Mouse (Mus musculus): ENCODE data around the gene Pla2g15. TPM values are rescaled to one million over a fixed set of nuclear protein-coding genes. Genes with fewer than 3 reads are reported as not detected.
A peak's percentile ranks its signal among the peaks of the same experiment; 100 is the strongest.

The Pla2g15 gene
- polyA plus RNA-seq, 1 experiment from 2014 or later = 7.8 TPM

- Histone ChIP-seq H3K4me1 (replicated peaks) (peaks cover 12% of the 10 kb centered on the region), H3K27ac (replicated peaks) (no peak overlapping the region), H3K4me2 (no peak overlapping the region), H3K9ac (no peak overlapping the region), H3K4me3 (replicated peaks) (no peak overlapping the region), H3K27me3 (no peaks in the 10 kb centered on the region), H3K36me3 (replicated peaks) (peaks cover 58% of the 10 kb centered on the region), H3K9me3 (replicated peaks) (no peaks in the 10 kb centered on the region)
- ATAC-seq (ENCODE audit: insufficient read depth) = peak; percentile 7; the same call in 1 of the 2 replicates
- WGBS (ENCODE audit: insufficient replicate concordance) = 52% methylated on average over 3 of the region's 3 CpGs
Measured at GRCm38 (mm10) chr8:106127054-106127453, 23.1 kb upstream of the Pla2g15 start.

DNA sequence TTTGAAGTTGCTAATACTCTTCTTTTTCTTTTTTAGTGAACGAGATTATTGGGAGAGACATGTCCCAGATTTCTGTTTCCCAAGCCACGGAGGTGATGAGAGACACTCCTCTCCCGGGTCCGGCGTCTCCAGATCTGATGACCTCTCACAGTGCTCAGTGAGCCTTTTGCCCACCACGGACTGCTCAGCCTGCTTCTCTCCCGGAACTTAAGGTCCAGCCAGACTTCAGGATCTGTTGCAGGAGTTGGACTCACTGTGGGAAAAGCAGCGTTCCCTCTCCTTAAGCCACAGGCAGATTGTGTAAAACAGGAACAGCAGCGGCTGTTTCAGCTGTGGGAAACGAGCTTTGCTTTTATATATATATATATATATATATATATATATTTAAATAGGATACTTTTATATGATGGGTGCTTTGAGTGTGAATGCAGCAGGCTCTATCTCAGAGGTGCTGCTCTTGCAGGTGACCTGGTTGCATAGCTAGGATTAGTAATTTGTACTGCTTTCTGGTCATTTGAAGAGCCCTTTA is 22.3 kb upstream of the Pla2g15 start:
- peaks cover 66% of the 10 kb centered on the region for H3K36me3 ChIP-seq (replicated peaks)
- peaks cover 12% of the 10 kb centered on the region for H3K4me1 ChIP-seq (replicated peaks)
- 82% methylated on average over 10 of the region's 10 CpGs for WGBS (ENCODE audit: insufficient replicate concordance)
- no peak for ATAC-seq (ENCODE audit: insufficient read depth)
- no peaks in the 10 kb centered on the region for H3K9me3 ChIP-seq (replicated peaks)
- H3K27me3 ChIP-seq = no peaks in the 10 kb centered on the region
- H3K27ac ChIP-seq (replicated peaks) = no peak overlapping the region
- no peak overlapping the region for H3K4me3 ChIP-seq (replicated peaks)
- H3K4me2 ChIP-seq = no peak overlapping the region
- no peak overlapping the region for H3K9ac ChIP-seq

GRCm38 (mm10) chr8:106129232-106129930 is 20.8 kb upstream of the Pla2g15 start:
- Histone ChIP-seq H3K4me1 (replicated peaks) (peaks cover 13% of the 10 kb centered on the region), H3K4me2 (no peak overlapping the region), H3K27ac (replicated peaks) (no peak overlapping the region), H3K27me3 (peaks cover 13% of the 10 kb centered on the region), H3K9ac (no peak overlapping the region), H3K36me3 (replicated peaks) (peaks cover 64% of the 10 kb centered on the region), H3K4me3 (replicated peaks) (no peak overlapping the region), H3K9me3 (replicated peaks) (no peaks in the 10 kb centered on the region)
- no peak for ATAC-seq (ENCODE audit: insufficient read depth)

- WGBS (ENCODE audit: insufficient replicate concordance) = 66% methylated on average over 2 of the region's 2 CpGs
- no peak overlapping the region for H3K27ac ChIP-seq (replicated peaks)
- H3K27me3 ChIP-seq = peaks cover 19% of the 10 kb centered on the region
- peaks cover 20% of the 10 kb centered on the region for H3K4me1 ChIP-seq (replicated peaks)
- H3K36me3 ChIP-seq (replicated peaks) = peaks cover 64% of the 10 kb centered on the region
- H3K9ac ChIP-seq = no peak overlapping the region
- no peaks in the 10 kb centered on the region for H3K9me3 ChIP-seq (replicated peaks)
- H3K4me3 ChIP-seq (replicated peaks) = no peak overlapping the region
- H3K4me2 ChIP-seq = no peak overlapping the region
- no peak for ATAC-seq (ENCODE audit: insufficient read depth)
Measured at GRCm38 (mm10) chr8:106129997-106130396, 20.2 kb upstream of the Pla2g15 start.

DNA sequence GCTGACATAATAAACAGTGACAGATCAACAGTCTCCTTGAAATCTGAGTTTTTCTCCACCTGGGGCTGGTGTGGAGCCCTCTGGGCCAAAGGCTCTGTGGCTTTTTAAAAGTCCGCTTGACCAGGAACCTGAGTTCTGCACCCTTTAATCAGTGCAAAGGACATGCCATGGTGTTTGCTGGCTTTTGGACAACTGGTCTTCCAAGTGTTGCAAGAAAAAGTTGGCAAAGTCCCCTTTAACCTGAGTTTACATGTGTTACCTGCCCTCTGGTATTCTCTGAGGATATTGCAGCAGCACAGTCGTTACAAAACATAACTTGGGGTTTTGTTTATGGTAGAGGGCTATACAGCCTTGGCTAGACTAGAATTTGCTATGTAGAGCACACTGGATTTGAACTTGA is 19.7 kb upstream of the Pla2g15 start:
- 58% methylated on average over 2 of the region's 2 CpGs for WGBS (ENCODE audit: insufficient replicate concordance)
- peaks cover 64% of the 10 kb centered on the region for H3K36me3 ChIP-seq (replicated peaks)
- H3K9ac ChIP-seq = no peak overlapping the region
- H3K9me3 ChIP-seq (replicated peaks) = no peaks in the 10 kb centered on the region
- peaks cover 24% of the 10 kb centered on the region for H3K27me3 ChIP-seq
- H3K27ac ChIP-seq (replicated peaks) = no peak overlapping the region
- H3K4me3 ChIP-seq (replicated peaks) = no peak overlapping the region
- peaks cover 22% of the 10 kb centered on the region for H3K4me1 ChIP-seq (replicated peaks)
- no peak for ATAC-seq (ENCODE audit: insufficient read depth)
- H3K4me2 ChIP-seq = no peak overlapping the region

GRCm38 (mm10) chr8:106131021-106131420 is 19.2 kb upstream of the Pla2g15 start:
- Histone ChIP-seq H3K4me3 (replicated peaks) (no peak overlapping the region), H3K9ac (no peak overlapping the region), H3K4me1 (replicated peaks) (peaks cover 28% of the 10 kb centered on the region), H3K4me2 (no peak overlapping the region), H3K27me3 (peaks cover 30% of the 10 kb centered on the region), H3K27ac (replicated peaks) (no peak overlapping the region), H3K36me3 (replicated peaks) (peaks cover 64% of the 10 kb centered on the region), H3K9me3 (replicated peaks) (no peaks in the 10 kb centered on the region)
- 65% methylated on average over 4 of the region's 4 CpGs for WGBS (ENCODE audit: insufficient replicate concordance)
- no peak for ATAC-seq (ENCODE audit: insufficient read depth)

DNA sequence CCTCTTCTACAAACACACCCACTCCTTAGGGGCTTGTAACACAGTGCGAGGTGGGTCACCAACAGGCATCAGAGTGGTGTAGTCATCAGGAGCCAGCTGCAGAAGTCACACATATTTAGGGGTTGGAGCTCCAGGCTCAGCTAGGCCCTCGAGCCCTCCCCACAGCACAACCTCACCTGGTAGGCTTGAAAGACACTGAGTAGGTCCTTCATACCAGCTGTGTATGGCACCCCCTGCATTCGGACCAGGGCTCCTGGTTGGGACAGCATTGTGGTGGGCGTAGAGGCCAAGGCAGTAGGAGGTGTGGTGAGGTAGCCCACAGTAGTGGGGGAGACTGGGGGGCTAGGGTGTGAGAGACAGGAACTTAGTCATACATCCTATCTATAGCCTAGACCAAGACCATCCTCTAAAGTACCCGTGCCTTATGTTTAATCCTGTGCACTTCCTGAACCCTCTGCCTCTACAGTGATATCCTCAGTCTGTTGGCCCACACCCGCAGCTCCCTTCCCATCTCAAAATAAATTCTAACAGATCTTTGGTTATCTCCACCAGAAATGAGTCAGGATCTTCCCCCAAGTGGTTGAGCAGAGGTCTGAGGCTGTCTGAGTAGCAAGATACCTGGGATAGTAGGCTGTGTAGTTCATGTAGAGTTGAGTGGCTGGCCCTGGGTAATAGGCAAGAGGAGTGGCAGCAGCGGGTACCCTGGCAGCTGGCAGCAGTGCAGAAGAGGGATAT is 18.5 kb upstream of the Pla2g15 start:
- H3K27me3 ChIP-seq = peaks cover 36% of the 10 kb centered on the region
- WGBS (ENCODE audit: insufficient replicate concordance) = 37% methylated on average over 7 of the region's 7 CpGs
- peaks cover 34% of the 10 kb centered on the region for H3K4me1 ChIP-seq (replicated peaks)
- H3K4me3 ChIP-seq (replicated peaks) = no peak overlapping the region
- no peak overlapping the region for H3K4me2 ChIP-seq
- H3K9ac ChIP-seq = no peak overlapping the region
- no peak for ATAC-seq (ENCODE audit: insufficient read depth)
- peaks cover 64% of the 10 kb centered on the region for H3K36me3 ChIP-seq (replicated peaks)
- H3K9me3 ChIP-seq (replicated peaks) = no peaks in the 10 kb centered on the region
- H3K27ac ChIP-seq (replicated peaks) = no peak overlapping the region

DNA sequence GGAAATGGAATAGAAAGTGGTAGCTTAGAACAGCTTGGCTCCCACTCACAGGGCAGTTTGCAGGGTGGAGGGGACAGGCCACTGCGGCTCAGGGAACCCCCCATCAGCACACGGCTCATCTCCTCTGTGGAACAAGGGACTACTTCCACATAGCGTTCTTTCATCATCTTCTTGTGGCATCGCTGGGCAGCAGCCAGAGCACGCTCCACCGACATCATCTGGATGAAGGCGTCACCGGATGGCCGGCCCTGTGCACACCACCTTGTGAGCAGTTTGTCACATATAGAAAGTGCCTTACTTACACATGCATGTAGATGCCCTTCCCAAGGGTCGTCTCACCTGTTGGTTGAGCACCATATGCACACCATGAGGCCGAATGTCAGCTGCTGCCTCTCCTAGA is 17.8 kb upstream of the Pla2g15 start:
- Histone ChIP-seq H3K4me3 (replicated peaks) (no peak overlapping the region), H3K27me3 (peaks cover 43% of the 10 kb centered on the region), H3K4me2 (no peak overlapping the region), H3K27ac (replicated peaks) (no peak overlapping the region), H3K4me1 (replicated peaks) (peaks cover 41% of the 10 kb centered on the region), H3K36me3 (replicated peaks) (peaks cover 59% of the 10 kb centered on the region), H3K9ac (no peak overlapping the region), H3K9me3 (replicated peaks) (no peaks in the 10 kb centered on the region)
- no peak for ATAC-seq (ENCODE audit: insufficient read depth)
- 84% methylated on average over 11 of the region's 11 CpGs for WGBS (ENCODE audit: insufficient replicate concordance)

DNA sequence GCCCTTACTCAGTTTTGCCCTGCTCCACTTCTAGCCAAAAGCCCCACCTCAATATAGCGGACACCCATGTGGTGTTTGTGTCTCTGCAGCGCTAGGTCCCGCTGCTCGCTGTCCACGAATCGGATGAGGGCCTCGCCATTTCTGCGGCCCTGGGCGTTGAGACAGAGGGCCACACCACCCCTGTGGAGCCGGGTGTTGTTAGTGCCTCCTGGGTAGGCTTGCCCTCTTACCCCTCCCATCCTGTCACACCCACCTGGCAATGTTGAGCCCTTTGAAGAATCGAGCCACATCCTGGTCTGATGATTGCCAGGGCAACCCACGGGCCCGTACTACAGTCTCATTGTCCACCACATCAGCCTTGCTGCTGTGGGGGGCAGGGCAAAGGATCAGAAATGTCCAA is 16.7 kb upstream of the Pla2g15 start:
- H3K27me3 ChIP-seq = peaks cover 55% of the 10 kb centered on the region
- H3K9me3 ChIP-seq (replicated peaks) = no peaks in the 10 kb centered on the region
- no peak overlapping the region for H3K4me2 ChIP-seq
- peaks cover 48% of the 10 kb centered on the region for H3K36me3 ChIP-seq (replicated peaks)
- H3K27ac ChIP-seq (replicated peaks) = no peak overlapping the region
- no peak overlapping the region for H3K4me3 ChIP-seq (replicated peaks)
- H3K9ac ChIP-seq = no peak overlapping the region
- H3K4me1 ChIP-seq (replicated peaks) = peaks cover 45% of the 10 kb centered on the region
- no peak for ATAC-seq (ENCODE audit: insufficient read depth)
- 71% methylated on average over 13 of the region's 13 CpGs for WGBS (ENCODE audit: insufficient replicate concordance)

GRCm38 (mm10) chr8:106133946-106134345 is 16.3 kb upstream of the Pla2g15 start:
- peaks cover 59% of the 10 kb centered on the region for H3K27me3 ChIP-seq
- H3K9me3 ChIP-seq (replicated peaks) = no peaks in the 10 kb centered on the region
- 65% methylated on average over 6 of the region's 6 CpGs for WGBS (ENCODE audit: insufficient replicate concordance)
- H3K4me2 ChIP-seq = no peak overlapping the region
- no peak overlapping the region for H3K27ac ChIP-seq (replicated peaks)
- peaks cover 45% of the 10 kb centered on the region for H3K4me1 ChIP-seq (replicated peaks)
- no peak overlapping the region for H3K4me3 ChIP-seq (replicated peaks)
- ATAC-seq (ENCODE audit: insufficient read depth) = no peak
- peaks cover 43% of the 10 kb centered on the region for H3K36me3 ChIP-seq (replicated peaks)
- H3K9ac ChIP-seq = no peak overlapping the region

DNA sequence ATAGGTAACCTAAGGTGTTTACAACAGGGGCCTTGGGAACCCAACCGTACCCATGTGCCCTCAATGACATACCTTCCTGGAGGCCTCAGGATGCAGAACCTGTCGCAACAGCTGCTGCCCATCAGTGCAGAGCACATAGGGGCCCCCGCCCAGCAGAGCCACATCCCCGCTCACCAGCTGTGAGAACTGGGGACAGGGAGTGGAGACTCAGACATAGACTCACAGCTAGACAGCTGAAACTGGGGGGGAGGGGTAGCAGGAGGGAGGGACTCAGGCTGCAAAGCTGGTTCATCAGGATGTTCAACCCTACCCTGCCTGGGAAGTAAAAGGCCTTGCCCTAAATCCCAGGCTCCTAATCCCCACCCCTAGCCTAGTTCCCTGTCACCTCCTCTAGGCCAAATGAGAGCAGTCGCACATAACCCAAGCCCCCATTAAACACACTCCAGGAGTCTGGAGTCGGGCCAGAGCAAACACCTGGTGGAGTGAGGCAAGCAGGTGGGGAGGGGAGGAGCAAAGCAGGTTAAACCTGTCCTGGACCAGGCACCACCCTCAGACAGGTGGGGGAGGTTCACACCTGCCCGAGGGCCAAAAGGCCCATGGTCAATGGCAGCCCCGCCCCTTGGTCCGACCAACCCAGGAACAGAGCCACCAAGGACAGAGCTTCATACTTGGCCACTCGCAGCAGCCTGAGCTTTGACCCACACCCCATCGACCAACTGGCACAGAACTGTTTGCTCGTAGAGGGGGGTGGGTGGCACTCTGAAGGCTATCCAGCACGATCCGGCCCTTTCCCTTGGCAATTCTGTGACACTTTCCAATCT is 15.2 kb upstream of the Pla2g15 start:
- H3K27me3 ChIP-seq = peaks cover 69% of the 10 kb centered on the region
- peak overlapping the region; percentile 58 for H3K4me2 ChIP-seq
- H3K4me1 ChIP-seq (replicated peaks) = peaks cover 45% of the 10 kb centered on the region
- peak overlapping the region; percentile 77 for H3K27ac ChIP-seq (replicated peaks)
- no peak overlapping the region for H3K9ac ChIP-seq
- H3K36me3 ChIP-seq (replicated peaks) = peaks cover 34% of the 10 kb centered on the region
- peak overlapping the region; percentile 54 for H3K4me3 ChIP-seq (replicated peaks)
- ATAC-seq (ENCODE audit: insufficient read depth) = peak; percentile 69
- H3K9me3 ChIP-seq (replicated peaks) = no peaks in the 10 kb centered on the region
- whole genome bisulfite sequencing (ENCODE audit: insufficient replicate concordance) = 33% methylated on average over 14 of the region's 14 CpGs

Data from liver, embryonic 15.5 days (tissue).